16 mouse cellular contexts compared by ENCODE assay signal in genomic region chr4:123236431-123237031, GRCm38 (mm10). TPM values are rescaled to one million over a fixed set of nuclear protein-coding genes. Genes with fewer than 3 reads are reported as not detected.
DNase-seq lines count a peak whose midpoint lies in the region; ATAC-seq and TF ChIP-seq lines count a peak whose summit lies in the region.
"Had no signal": no experiment of that assay in that cellular context is flagged by ENCODE, and none has a peak within 500 bp of the region (broad histone marks: within the 10 kb centered on the region; RNA-seq: fewer than 3 reads in every experiment).

No protein-coding gene starts in this region.

- ATAC-seq in CD4-positive, CD25-positive, alpha-beta regulatory T cell, adult 4 months, result no peak
- ATAC-seq in hindbrain, embryonic 14.5 days (ENCODE audit: low FRiP score), result no peak
- no peak for ATAC-seq in hindbrain, embryonic 12.5 days (ENCODE audit: low FRiP score)
- no peak for ATAC-seq in stomach, embryonic 16.5 days (ENCODE audit: insufficient read depth, low FRiP score)
- ATAC-seq: activated CD4-positive, CD25-positive, alpha-beta regulatory T cell, adult 4 months; hindbrain, postnatal 0 days had no signal

- TF ChIP-seq CTCF in thymus, adult 2 months (IDR thresholded peaks at IDR 0.05; ENCODE audit: borderline replicate concordance, control insufficient read depth, extremely low read depth, insufficient read depth, low read length, poor library complexity), result no peak

- peaks cover 15% of the 10 kb centered on the region; the same call in 1 of the 2 replicates for H3K4me1 ChIP-seq in hindbrain, embryonic 14.5 days (replicated peaks; ENCODE audit: control insufficient read depth, insufficient read depth, low read length)
- H3K4me1 ChIP-seq in hindbrain, embryonic 12.5 days, result peaks cover 31% of the 10 kb centered on the region
- H3K4me1 ChIP-seq in thymus, adult 2 months (replicated peaks; ENCODE audit: control insufficient read depth, insufficient read depth, low read length), result peaks cover 46% of the 10 kb centered on the region
- peaks cover 10% of the 10 kb centered on the region for H3K4me1 ChIP-seq in stomach, embryonic 16.5 days (ENCODE audit: control insufficient read depth, insufficient read depth, low read length)

- no peak for TF ChIP-seq POLR2A in thymus, adult 2 months (IDR thresholded peaks at IDR 0.05; ENCODE audit: control insufficient read depth, extremely low read depth, insufficient read depth, low read length, poor library complexity)

- H3K36me3 ChIP-seq in hindbrain, embryonic 14.5 days (replicated peaks; ENCODE audit: control insufficient read depth, insufficient read depth), result no peaks in the 10 kb centered on the region
- H3K36me3 ChIP-seq in hindbrain, embryonic 12.5 days, result no peaks in the 10 kb centered on the region
- H3K36me3 ChIP-seq in thymus, adult 2 months (ENCODE audit: control insufficient read depth, insufficient read depth, low read length), result no peaks in the 10 kb centered on the region
- H3K36me3 ChIP-seq in stomach, embryonic 16.5 days (ENCODE audit: control insufficient read depth, insufficient read depth, low read length), result no peaks in the 10 kb centered on the region
- H3K36me3 ChIP-seq: G1E; limb, embryonic 12.5 days had no signal

- peak; percentile 13 for DNase-seq in CD4-positive, CD25-positive, alpha-beta regulatory T cell, adult 2 months (ENCODE audit: low read depth, low spot score)
- no peak for DNase-seq in hindbrain, embryonic 14.5 days (ENCODE audit: low spot score)
- no peak for DNase-seq in thymus, adult 2 months
- no peak for DNase-seq in thymus, postnatal 10 days (ENCODE audit: low spot score in 2 of 2)
- DNase-seq in left cerebral cortex, adult 8-10 months (ENCODE audit: low spot score in 2 of 2), result no peak
- DNase-seq: right cerebral cortex, adult 18-20 months had no signal

- no peak overlapping the region for H3K9ac ChIP-seq in hindbrain, embryonic 14.5 days
- H3K9ac ChIP-seq in hindbrain, embryonic 12.5 days, result no peak overlapping the region
- no peak overlapping the region for H3K9ac ChIP-seq in stomach, embryonic 16.5 days (ENCODE audit: low read length)
- H3K9ac ChIP-seq: limb, embryonic 12.5 days had no signal

- 84% methylated on average over 13 of the region's 13 CpGs for WGBS in hindbrain, embryonic 14.5 days
- WGBS in hindbrain, embryonic 12.5 days, result 82% methylated on average over 13 of the region's 13 CpGs
- 57% methylated on average over 13 of the region's 13 CpGs for WGBS in thymus, adult 2 months
- 74% methylated on average over 13 of the region's 13 CpGs for WGBS in stomach, embryonic 16.5 days

- H3K27me3 ChIP-seq in hindbrain, embryonic 14.5 days (ENCODE audit: control insufficient read depth, insufficient read depth, low read length), result peaks cover 40% of the 10 kb centered on the region
- H3K27me3 ChIP-seq in hindbrain, embryonic 12.5 days, result peaks cover 53% of the 10 kb centered on the region
- peaks cover 6% of the 10 kb centered on the region; the same call in 1 of the 2 replicates for H3K27me3 ChIP-seq in thymus, adult 2 months (ENCODE audit: control insufficient read depth, insufficient read depth, low read length)
- H3K27me3 ChIP-seq in stomach, embryonic 16.5 days (ENCODE audit: control insufficient read depth, insufficient read depth, low read length), result no peaks in the 10 kb centered on the region

- H3K4me3 ChIP-seq in hindbrain, embryonic 14.5 days (replicated peaks; ENCODE audit: low read length), result no peak overlapping the region
- no peak overlapping the region for H3K4me3 ChIP-seq in hindbrain, embryonic 12.5 days
- H3K4me3 ChIP-seq in thymus, adult 2 months (ENCODE audit: control insufficient read depth, insufficient read depth, low read length), result no peak overlapping the region
- H3K4me3 ChIP-seq in stomach, embryonic 16.5 days (replicated peaks; ENCODE audit: low read length), result peak overlapping the region; percentile 8
- H3K4me3 ChIP-seq: erythroblast, embryonic 14.5 days; limb, embryonic 12.5 days had no signal

- H3K27ac ChIP-seq in hindbrain, embryonic 14.5 days, result no peak overlapping the region
- no peak overlapping the region for H3K27ac ChIP-seq in hindbrain, embryonic 12.5 days
- H3K27ac ChIP-seq in thymus, adult 2 months (ENCODE audit: control insufficient read depth, insufficient read depth, low read length), result peak overlapping the region; percentile 26
- 0 out of 2 replicates have a peak overlapping the region, but pooled peaks have one; percentile 56 for H3K27ac ChIP-seq in stomach, embryonic 16.5 days (ENCODE audit: low read length)
- H3K27ac ChIP-seq: hindbrain, postnatal 0 days; macrophage had no signal

- H3K9me3 ChIP-seq in hindbrain, embryonic 14.5 days (ENCODE audit: control insufficient read depth, low read length), result no peaks in the 10 kb centered on the region
- H3K9me3 ChIP-seq in hindbrain, embryonic 12.5 days (replicated peaks), result no peaks in the 10 kb centered on the region
- H3K9me3 ChIP-seq in stomach, embryonic 16.5 days (replicated peaks; ENCODE audit: control insufficient read depth, low read length), result no peaks in the 10 kb centered on the region
- H3K9me3 ChIP-seq: G1E; limb, embryonic 12.5 days had no signal

- H3K4me2 ChIP-seq in hindbrain, embryonic 14.5 days (replicated peaks), result 0 out of 2 replicates have a peak overlapping the region, but pooled peaks have one; percentile 19
- no peak overlapping the region for H3K4me2 ChIP-seq in hindbrain, embryonic 12.5 days (replicated peaks)
- peak overlapping the region; percentile 28 for H3K4me2 ChIP-seq in stomach, embryonic 16.5 days (ENCODE audit: low read depth, low read length)
- H3K4me2 ChIP-seq: limb, embryonic 12.5 days had no signal

RNA-seq across cellular contexts. Expression of gene Heyl, which starts 3.2 kb away (rescaled TPM):
- polyA plus RNA-seq in CD4-positive, CD25-positive, alpha-beta regulatory T cell, adult 4 months (2017; shearing (Covaris generic)), result not detected
- polyA plus RNA-seq in hindbrain, embryonic 14.5 days (2014; fragmentation: Nextera tagmentation; extraction: Ambion mirVana), result 6.8 and 8.2 TPM in 2 replicates
- polyA plus RNA-seq in hindbrain, embryonic 12.5 days (2016; fragmentation: Nextera tagmentation; extraction: Ambion mirVana), result 8.6 and 10.1 TPM in 2 replicates
- polyA plus RNA-seq in thymus, adult 2 months (2012; rRNA removed), result 4.1 and 4.3 TPM in 2 replicates
- 18.5 and 21.3 TPM in 2 replicates for polyA plus RNA-seq in stomach, embryonic 16.5 days (2015; fragmentation: Nextera tagmentation; extraction: Ambion mirVana)
- 1 to 10 TPM; 3.9 to 6.5 (median 5.9) TPM for total RNA-seq in left cerebral cortex, adult 8-10 months (2022)
- total RNA-seq: common myeloid progenitor, adult 5-6 weeks had no signal
- polyA plus RNA-seq: activated CD4-positive, CD25-positive, alpha-beta regulatory T cell, adult 4 months; erythroblast, embryonic 14.5 days; G1E; macrophage had no signal

RNA-seq across cellular contexts. Expression of gene Pabpc4, which starts 25.6 kb away (rescaled TPM):
- 10 to 100 TPM; 10.3 to 17.7 TPM for polyA plus RNA-seq in CD4-positive, CD25-positive, alpha-beta regulatory T cell, adult 4 months (2017; shearing (Covaris generic))
- polyA plus RNA-seq in hindbrain, embryonic 14.5 days (2014; fragmentation: Nextera tagmentation; extraction: Ambion mirVana), result 32.9 and 33.6 TPM in 2 replicates
- 36.1 and 36.4 TPM in 2 replicates for polyA plus RNA-seq in hindbrain, embryonic 12.5 days (2016; fragmentation: Nextera tagmentation; extraction: Ambion mirVana)
- polyA plus RNA-seq in thymus, adult 2 months (2012; rRNA removed), result 146 and 174 TPM in 2 replicates
- 31.2 and 42.5 TPM in 2 replicates for polyA plus RNA-seq in stomach, embryonic 16.5 days (2015; fragmentation: Nextera tagmentation; extraction: Ambion mirVana)
- 10 to 100 TPM; 40.2 to 43.2 (median 42.4) TPM for total RNA-seq in left cerebral cortex, adult 8-10 months (2022)

RNA-seq across cellular contexts. Expression of gene Nt5c1a, which starts 35.2 kb away (rescaled TPM):
- polyA plus RNA-seq in CD4-positive, CD25-positive, alpha-beta regulatory T cell, adult 4 months (2017; shearing (Covaris generic)), result not detected
- 0.17 TPM in 1 of 2 replicates, not detected in the other for polyA plus RNA-seq in hindbrain, embryonic 14.5 days (2014; fragmentation: Nextera tagmentation; extraction: Ambion mirVana)
- polyA plus RNA-seq in hindbrain, embryonic 12.5 days (2016; fragmentation: Nextera tagmentation; extraction: Ambion mirVana), result not detected in 2 replicates
- 0.14 and 1.3 TPM in 2 replicates for polyA plus RNA-seq in thymus, adult 2 months (2012; rRNA removed)
- not detected in 2 replicates for polyA plus RNA-seq in stomach, embryonic 16.5 days (2015; fragmentation: Nextera tagmentation; extraction: Ambion mirVana)
- 10 to 100 TPM; 10.1 to 14.5 (median 12.5) TPM for total RNA-seq in left cerebral cortex, adult 8-10 months (2022)
- total RNA-seq: common myeloid progenitor, adult 5-6 weeks; G1E had no signal
- polyA plus RNA-seq: activated CD4-positive, CD25-positive, alpha-beta regulatory T cell, adult 4 months; erythroblast, embryonic 14.5 days; G1E; limb, embryonic 12.5 days; macrophage had no signal

RNA-seq across cellular contexts. Expression of gene Hpcal4, which starts 53.5 kb away (rescaled TPM):
- not detected for polyA plus RNA-seq in CD4-positive, CD25-positive, alpha-beta regulatory T cell, adult 4 months (2017; shearing (Covaris generic))
- polyA plus RNA-seq in hindbrain, embryonic 14.5 days (2014; fragmentation: Nextera tagmentation; extraction: Ambion mirVana), result 34.0 and 52.6 TPM in 2 replicates
- 2.7 and 3.7 TPM in 2 replicates for polyA plus RNA-seq in hindbrain, embryonic 12.5 days (2016; fragmentation: Nextera tagmentation; extraction: Ambion mirVana)
- 0.30 and 0.40 TPM in 2 replicates for polyA plus RNA-seq in thymus, adult 2 months (2012; rRNA removed)
- 3.8 and 4.2 TPM in 2 replicates for polyA plus RNA-seq in stomach, embryonic 16.5 days (2015; fragmentation: Nextera tagmentation; extraction: Ambion mirVana)
- total RNA-seq in left cerebral cortex, adult 8-10 months (2022), result 100 to 1,000 TPM; 419 to 526 (median 447) TPM
- total RNA-seq: common myeloid progenitor, adult 5-6 weeks; G1E had no signal
- polyA plus RNA-seq: activated CD4-positive, CD25-positive, alpha-beta regulatory T cell, adult 4 months; erythroblast, embryonic 14.5 days; G1E; macrophage had no signal

Comparison
In these comparisons a context has a peak if more than half of its experiments do, and no peak if none do; other contexts are left out.
1. H3K27ac ChIP-seq: peak in thymus, adult 2 months (single experiment) and stomach, embryonic 16.5 days (single experiment); none in hindbrain, embryonic 14.5 days (single experiment) and hindbrain, embryonic 12.5 days (single experiment).